16 mouse cellular contexts compared by ENCODE assay signal in the genomic region with DNA sequence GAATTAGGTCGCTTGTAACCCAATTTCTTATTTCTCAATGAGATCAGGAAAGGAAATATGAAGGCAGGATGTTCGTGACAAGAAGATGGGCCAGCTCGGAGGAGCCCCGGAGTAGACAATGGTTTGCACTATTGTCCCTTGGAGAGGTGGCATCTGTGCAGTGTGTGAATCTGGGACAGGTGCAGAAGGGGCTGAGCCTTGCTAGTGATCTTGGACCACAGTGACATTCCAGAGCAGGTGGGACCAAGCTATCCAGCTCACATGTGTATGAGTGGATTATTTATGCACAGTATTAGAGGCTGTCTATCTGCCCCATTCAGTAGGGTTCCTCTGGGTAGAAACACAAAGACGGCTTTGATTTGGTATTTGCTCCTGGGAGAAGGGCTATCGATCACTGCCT.
"Had no signal": no experiment of that assay in that cellular context is flagged by ENCODE, and none has a peak within 500 bp of the region (broad histone marks: within the 10 kb centered on the region; RNA-seq: fewer than 3 reads in every experiment).

No protein-coding gene starts in this region.

- H3K9me3 ChIP-seq: neural tube, embryonic 13.5 days; neural tube, embryonic 15.5 days; stomach, embryonic 15.5 days had no signal

- H3K4me2 ChIP-seq: neural tube, embryonic 13.5 days; neural tube, embryonic 15.5 days; stomach, embryonic 15.5 days had no signal

- H3K4me1 ChIP-seq: neural tube, embryonic 13.5 days; stomach, embryonic 15.5 days had no signal

- H3K36me3 ChIP-seq: neural tube, embryonic 13.5 days; neural tube, embryonic 15.5 days; stomach, embryonic 15.5 days had no signal

- H3K27ac ChIP-seq: neural tube, embryonic 13.5 days; neural tube, embryonic 15.5 days; stomach, embryonic 15.5 days; stomach, postnatal 0 days had no signal

- H3K4me3 ChIP-seq: neural tube, embryonic 13.5 days; neural tube, embryonic 15.5 days; stomach, embryonic 15.5 days had no signal

- H3K9ac ChIP-seq: neural tube, embryonic 13.5 days; neural tube, embryonic 15.5 days; stomach, embryonic 15.5 days had no signal

- DNase-seq: retina, postnatal 1 day; right cerebral cortex, adult 18-20 months; right cerebral cortex, postnatal 14 days; right cerebral cortex, postnatal 25 days; right cerebral cortex, postnatal 4 days; spleen, adult 18-20 months; thymus, adult 18-20 months; thymus, adult 2 months; thymus, postnatal 14 days; thymus, postnatal 25 days; thymus, postnatal 36 days; thymus, postnatal 4 days had no signal

- H3K27me3 ChIP-seq: neural tube, embryonic 13.5 days; neural tube, embryonic 15.5 days; stomach, embryonic 15.5 days had no signal
